Mouse (Mus musculus): ENCODE data around the gene Ap5b1.

DNA sequence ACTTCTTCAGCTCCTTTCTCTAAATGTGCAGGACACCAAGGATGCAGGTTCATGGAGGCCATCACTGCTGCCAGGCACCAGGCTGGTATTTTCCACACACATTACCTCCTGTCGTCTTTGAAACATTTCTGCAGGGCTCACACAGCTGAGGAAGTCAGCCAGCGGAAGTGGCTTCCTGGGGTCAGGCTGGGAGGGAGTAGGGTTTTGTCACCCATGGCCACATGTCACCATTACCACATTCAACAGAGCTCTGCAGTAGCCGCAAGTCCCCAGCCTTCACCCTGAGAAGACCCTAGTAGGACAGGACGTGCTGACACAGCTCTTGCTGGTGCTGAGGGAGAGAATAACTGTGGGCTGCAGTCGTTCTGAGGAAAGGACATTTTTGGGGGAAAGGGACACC is 4.0 kb downstream of the Ap5b1 start:
- TF ChIP-seq GATA1 (IDR thresholded peaks at IDR 0.05; ENCODE audit: borderline replicate concordance, low read length) (no peak), FLI1 (IDR thresholded peaks at IDR 0.05; ENCODE audit: low read length) (peak; percentile 42; the same call in 1 of the 2 replicates)
